Mouse (Mus musculus) retina, embryonic 14.5 days (tissue): Measurements from ENCODE around the gene Vmn2r52.
"Not testable (repeated sequence)": the region's sequence is repeated elsewhere in the genome, so short reads cannot be mapped to it uniquely, and the experiment has no call there.

Experiments
- DNase-seq: peaks from one replicate; pipeline ENCODE4 v3.0.0-alpha.2; 2015; ENCODE audit warnings: low spot score

Vmn2r52 gene

GRCm38 (mm10) chr7:10176473-10176872 is at the start of gene Vmn2r52:
TSS of gene Vmn2r52 (minus strand) at chr7:10176573.
- DNase-seq, result no peak

DNA sequence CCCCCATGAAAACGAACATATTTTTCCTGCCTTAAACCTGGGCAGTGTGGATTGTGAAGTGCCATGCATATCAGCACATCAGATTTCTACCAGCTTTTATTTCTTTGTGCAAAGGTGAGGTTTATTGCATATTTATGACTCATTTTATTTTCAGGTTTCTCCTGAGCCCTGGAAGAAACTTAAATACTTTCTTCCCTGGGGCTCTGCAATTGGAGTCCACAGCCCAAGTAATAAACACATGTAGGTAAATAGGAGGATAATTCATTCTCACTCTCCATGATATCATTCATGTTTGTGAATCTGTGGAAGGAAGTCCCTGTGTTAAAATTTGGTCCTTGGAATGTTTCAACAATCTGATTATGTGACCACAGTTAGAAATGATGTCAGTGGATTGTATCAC is 70.7 kb downstream of the Vmn2r52 start, which contains the start of gene Vmn2r51:
Gene Vmn2r51 (minus strand): TSS at position 101 of the 400 bp plus-strand sequence.
- DNase-seq, result not testable (repeated sequence)
